Mouse (Mus musculus) hindbrain, embryonic 10.5 days (tissue): Measurements from ENCODE around the gene Rpgrip1l. TPM values are rescaled to one million over a fixed set of nuclear protein-coding genes. Genes with fewer than 3 reads are reported as not detected.

Experiments
- DNase-seq: peaks from one replicate; pipeline ENCODE4 v3.0.0-alpha.2; 2017; ENCODE audit warnings: low spot score
- H3K27ac ChIP-seq: fragments of 300-500 bp; sonication (generic); 2 replicates; pipeline ENCODE4 v1.5.1; 2016; ENCODE audit warnings: mild to moderate bottlenecking, moderate library complexity
- H3K27me3 ChIP-seq: fragments of 300-500 bp; sonication (generic); 2 replicates; pipeline ENCODE4 v1.6.1; 2016; ENCODE audit warnings: mild to moderate bottlenecking; ENCODE audit not compliant: poor library complexity, insufficient read depth, severe bottlenecking
- H3K36me3 ChIP-seq: fragments of 300-500 bp; sonication (generic); 2 replicates; pipeline ENCODE4 v1.6.1; 2016; ENCODE audit warnings: mild to moderate bottlenecking, moderate library complexity
- H3K4me1 ChIP-seq: fragments of 300-500 bp; sonication (generic); replicated peaks from 2 replicates; pipeline ENCODE4 v1.6.1; 2016; ENCODE audit warnings: mild to moderate bottlenecking
- H3K4me3 ChIP-seq: fragments of 300-500 bp; sonication (generic); 2 replicates; pipeline ENCODE4 v1.5.1; 2016; ENCODE audit warnings: mild to moderate bottlenecking, moderate library complexity
- H3K9me3 ChIP-seq: fragments of 300-500 bp; sonication (generic); 2 replicates; pipeline ENCODE4 v1.6.1; 2016; ENCODE audit warnings: mild to moderate bottlenecking, moderate library complexity
- WGBS: fragments of 180-500 bp; shearing (Covaris S2); methylation state at CpG from one replicate; pipeline ENCODE4 v1.1.7; 2016; 5-methylcytosine and 5-hydroxymethylcytosine counted together
- polyA plus RNA-seq: library from polyadenylated mRNA; unstranded; fragments of >200 nt; fragmentation: Nextera tagmentation; extraction: Ambion mirVana; gene quantifications from 2 replicates; pipeline ENCODE4 v1.2.1, GENCODE M21; 2016

The Rpgrip1l gene
- polyA plus RNA-seq, 1 experiment from 2014 or later = 8.9 TPM

GRCm38 (mm10) chr8:91326018-91326417, 13.0 kb upstream of the Rpgrip1l start:
- DNase-seq = no peak
- Histone ChIP-seq H3K4me1 (peaks cover 69% of the 10 kb centered on the region), H3K9me3 (no peaks in the 10 kb centered on the region), H3K27ac (no peak overlapping the region), H3K4me3 (no peak overlapping the region), H3K36me3 (peaks cover 15% of the 10 kb centered on the region), H3K27me3 (no peaks in the 10 kb centered on the region)
- 86% methylated on average over 3 of the region's 3 CpGs for WGBS

GRCm38 (mm10) chr8:91324916-91325315, 11.9 kb upstream of the Rpgrip1l start:
- Histone ChIP-seq H3K4me1 (peaks cover 58% of the 10 kb centered on the region), H3K27ac (no peak overlapping the region; the same call in 1 of the 2 replicates), H3K4me3 (no peak overlapping the region), H3K9me3 (no peaks in the 10 kb centered on the region), H3K27me3 (no peaks in the 10 kb centered on the region), H3K36me3 (peaks cover 15% of the 10 kb centered on the region)
- no peak for DNase-seq
- 72% methylated on average over 4 of the region's 4 CpGs for WGBS

- Histone ChIP-seq H3K4me1 (peaks cover 52% of the 10 kb centered on the region), H3K27me3 (no peaks in the 10 kb centered on the region), H3K27ac (peak overlapping the region; percentile 1; the same call in 1 of the 2 replicates), H3K9me3 (no peaks in the 10 kb centered on the region), H3K36me3 (peaks cover 18% of the 10 kb centered on the region), H3K4me3 (no peak overlapping the region)
- 30% methylated on average over 9 of the region's 9 CpGs for WGBS
- DNase-seq = peak; percentile 53
Measured at GRCm38 (mm10) chr8:91324271-91324670, 11.2 kb upstream of the Rpgrip1l start.

- Histone ChIP-seq H3K27ac (no peak overlapping the region), H3K4me3 (no peak overlapping the region), H3K4me1 (peaks cover 45% of the 10 kb centered on the region), H3K27me3 (no peaks in the 10 kb centered on the region), H3K36me3 (peaks cover 18% of the 10 kb centered on the region), H3K9me3 (no peaks in the 10 kb centered on the region)
- WGBS = 64% methylated on average over 7 of the region's 7 CpGs
- DNase-seq = no peak
Measured at GRCm38 (mm10) chr8:91323511-91323910, 10.4 kb upstream of the Rpgrip1l start.

GRCm38 (mm10) chr8:91318938-91319729, 6.1 kb upstream of the Rpgrip1l start:
- no peaks in the 10 kb centered on the region for H3K27me3 ChIP-seq
- no peak overlapping the region for H3K27ac ChIP-seq
- DNase-seq = no peak
- H3K36me3 ChIP-seq = peaks cover 7% of the 10 kb centered on the region; the same call in 1 of the 2 replicates
- H3K9me3 ChIP-seq = no peaks in the 10 kb centered on the region
- no peak overlapping the region for H3K4me3 ChIP-seq
- 92% methylated on average over 7 of the region's 7 CpGs for WGBS
- peaks cover 36% of the 10 kb centered on the region for H3K4me1 ChIP-seq

GRCm38 (mm10) chr8:91317567-91318227, 4.6 kb upstream of the Rpgrip1l start:
- no peaks in the 10 kb centered on the region for H3K9me3 ChIP-seq
- WGBS = 92% methylated on average over 5 of the region's 5 CpGs

GRCm38 (mm10) chr8:91312342-91312741, 720 bp downstream of the Rpgrip1l start:
- 85% methylated on average over 2 of the region's 2 CpGs for WGBS
- peaks cover 6% of the 10 kb centered on the region; the same call in 1 of the 2 replicates for H3K36me3 ChIP-seq
- peak overlapping the region; percentile 97 for H3K27ac ChIP-seq
- no peaks in the 10 kb centered on the region for H3K9me3 ChIP-seq
- no peak for DNase-seq
- peaks cover 28% of the 10 kb centered on the region for H3K4me1 ChIP-seq
- peak overlapping the region; percentile 85 for H3K4me3 ChIP-seq
- H3K27me3 ChIP-seq = no peaks in the 10 kb centered on the region

More at GRCm38 (mm10) chr8:91317567-91318227, 4.6 kb upstream of the Rpgrip1l start:
- H3K4me3 ChIP-seq = no peak overlapping the region
- no peak for DNase-seq
- no peaks in the 10 kb centered on the region for H3K27me3 ChIP-seq
- peaks cover 7% of the 10 kb centered on the region; the same call in 1 of the 2 replicates for H3K36me3 ChIP-seq
- H3K4me1 ChIP-seq = peaks cover 28% of the 10 kb centered on the region
- H3K27ac ChIP-seq = no peak overlapping the region

- no peak overlapping the region for H3K4me3 ChIP-seq
- DNase-seq = no peak
- no peaks in the 10 kb centered on the region for H3K9me3 ChIP-seq
- no peaks in the 10 kb centered on the region for H3K4me1 ChIP-seq
- H3K36me3 ChIP-seq = peaks cover 51% of the 10 kb centered on the region
- 85% methylated on average over 17 of the region's 17 CpGs for WGBS
- H3K27me3 ChIP-seq = no peaks in the 10 kb centered on the region
- H3K27ac ChIP-seq = no peak overlapping the region
Measured at GRCm38 (mm10) chr8:91304481-91305386, 8.3 kb downstream of the Rpgrip1l start.

GRCm38 (mm10) chr8:91298672-91299071, 14.4 kb downstream of the Rpgrip1l start:
- Histone ChIP-seq H3K36me3 (peaks cover 49% of the 10 kb centered on the region), H3K27ac (no peak overlapping the region), H3K27me3 (no peaks in the 10 kb centered on the region), H3K9me3 (no peaks in the 10 kb centered on the region), H3K4me3 (no peak overlapping the region), H3K4me1 (no peaks in the 10 kb centered on the region)
- 90% methylated on average over 2 of the region's 2 CpGs for WGBS
- DNase-seq = no peak

- Histone ChIP-seq H3K4me3 (no peak overlapping the region), H3K27ac (no peak overlapping the region), H3K9me3 (no peaks in the 10 kb centered on the region), H3K4me1 (no peaks in the 10 kb centered on the region), H3K27me3 (no peaks in the 10 kb centered on the region), H3K36me3 (peaks cover 25% of the 10 kb centered on the region)
- WGBS = 96% methylated on average over 5 of the region's 5 CpGs
- no peak for DNase-seq
Measured at GRCm38 (mm10) chr8:91295786-91296185, 17.3 kb downstream of the Rpgrip1l start.

- no peak overlapping the region for H3K4me3 ChIP-seq
- no peaks in the 10 kb centered on the region for H3K9me3 ChIP-seq
- H3K36me3 ChIP-seq = peaks cover 2% of the 10 kb centered on the region
- no peak for DNase-seq
- H3K27me3 ChIP-seq = no peaks in the 10 kb centered on the region
- H3K27ac ChIP-seq = no peak overlapping the region
- WGBS = 88% methylated on average over 4 of the region's 4 CpGs
- H3K4me1 ChIP-seq = no peaks in the 10 kb centered on the region
Measured at GRCm38 (mm10) chr8:91290576-91290975, 22.5 kb downstream of the Rpgrip1l start.

- H3K9me3 ChIP-seq = no peaks in the 10 kb centered on the region
- H3K4me3 ChIP-seq = no peak overlapping the region
- no peaks in the 10 kb centered on the region for H3K4me1 ChIP-seq
- 85% methylated on average over 8 of the region's 8 CpGs for WGBS
- no peak overlapping the region for H3K27ac ChIP-seq
- H3K27me3 ChIP-seq = no peaks in the 10 kb centered on the region
- H3K36me3 ChIP-seq = peaks cover 2% of the 10 kb centered on the region
- no peak for DNase-seq
Measured at GRCm38 (mm10) chr8:91286237-91286636, 26.8 kb downstream of the Rpgrip1l start.
